Mouse (Mus musculus): ENCODE results near the gene Ttll4.

GRCm38 (mm10) chr1:74709566-74709965 lies 48.0 kb downstream of the Ttll4 start:
- TF ChIP-seq GATA1 (IDR thresholded peaks at IDR 0.05; ENCODE audit: low read length) = no peak
- TF ChIP-seq TAL1 (IDR thresholded peaks at IDR 0.05; ENCODE audit: low read length) = no peak
